Mouse (Mus musculus) olfactory bulb, adult 2 months (tissue): ENCODE data around the gene Tcf19. TPM values are rescaled to one million over a fixed set of nuclear protein-coding genes. Genes with fewer than 3 reads are reported as not detected.
"Not testable (repeated sequence)": the region's sequence is repeated elsewhere in the genome, so short reads cannot be mapped to it uniquely, and the experiment has no call there.

Source experiments
- H3K27ac ChIP-seq: fragments of 200-500 bp; 2 replicates; pipeline ENCODE4 v1.5.1; 2012; ENCODE audit warnings: low read depth, low read length; ENCODE audit not compliant: insufficient read depth
- H3K4me1 ChIP-seq: fragments of 200-500 bp; 2 replicates; pipeline ENCODE4 v1.6.1; 2012; ENCODE audit warnings: low read length; ENCODE audit not compliant: control insufficient read depth, insufficient read depth
- H3K4me3 ChIP-seq: fragments of 200-500 bp; 2 replicates; pipeline ENCODE4 v1.5.1; 2012; ENCODE audit warnings: mild to moderate bottlenecking, low read depth, low read length, moderate library complexity; ENCODE audit not compliant: insufficient read depth
- CTCF ChIP-seq: fragments of 200-500 bp; IDR thresholded peaks from 2 replicates; pipeline ENCODE4 v1.5.1; 2012; ENCODE audit warnings: low read depth, mild to moderate bottlenecking, low read length, moderate library complexity; ENCODE audit not compliant: insufficient read depth
- POLR2A ChIP-seq: fragments of 200-500 bp; IDR thresholded peaks from 2 replicates; pipeline ENCODE4 v1.6.1; 2012; ENCODE audit warnings: mild to moderate bottlenecking, low read depth, low read length, moderate library complexity; ENCODE audit not compliant: insufficient read depth
- WGBS: fragments of 180-500 bp; shearing (Covaris S2); methylation state at CpG from one replicate; pipeline ENCODE4 v1.1.7; 2018; 5-methylcytosine and 5-hydroxymethylcytosine counted together
- polyA plus RNA-seq: library from polyadenylated mRNA; stranded (reverse); fragments of >200 nt; gene quantifications from 2 replicates; pipeline ENCODE4 v1.2.4, GENCODE M21; 2012; ENCODE audit warnings: low replicate concordance; ENCODE audit not compliant: missing spikeins, insufficient read depth, insufficient read length

The Tcf19 gene
- polyA plus RNA-seq, 1 experiment: not detected

- TF ChIP-seq POLR2A (no peak), CTCF (no peak)
- Histone ChIP-seq H3K27ac (no peak overlapping the region), H3K4me3 (no peak overlapping the region), H3K4me1 (no peaks in the 10 kb centered on the region)
- WGBS: 75% methylated on average over 5 of the region's 5 CpGs
These were observed 13.9 kb downstream of the Tcf19 start for GRCm38 (mm10) chr17:35502762-35503161.

- Histone ChIP-seq H3K4me1 (no peaks in the 10 kb centered on the region), H3K27ac (no peak overlapping the region), H3K4me3 (no peak overlapping the region)
- WGBS: 30% methylated on average over 6 of the region's 6 CpGs
- TF ChIP-seq CTCF (no peak), POLR2A (no peak)
These were observed 14.4 kb downstream of the Tcf19 start for GRCm38 (mm10) chr17:35502226-35502625.

- 98% methylated on average over 7 of the region's 7 CpGs for WGBS
- no peaks in the 10 kb centered on the region for H3K4me1 ChIP-seq
- TF ChIP-seq CTCF: no peak
- no peak for TF ChIP-seq POLR2A
- no peak overlapping the region for H3K4me3 ChIP-seq
- no peak overlapping the region for H3K27ac ChIP-seq
These were observed 19.5 kb downstream of the Tcf19 start for GRCm38 (mm10) chr17:35497124-35497523.

- Histone ChIP-seq H3K4me3 (no peak overlapping the region), H3K4me1 (no peaks in the 10 kb centered on the region; the same call in 1 of the 2 replicates), H3K27ac (no peak overlapping the region)
- WGBS: 45% methylated on average over 5 of the region's 5 CpGs
- no peak for TF ChIP-seq POLR2A
- no peak for TF ChIP-seq CTCF
These were observed 26.3 kb downstream of the Tcf19 start for GRCm38 (mm10) chr17:35490320-35490719.

- TF ChIP-seq POLR2A: no peak
- TF ChIP-seq CTCF: no peak
- 96% methylated on average over 2 of the region's 2 CpGs for WGBS
- Histone ChIP-seq H3K27ac (no peak overlapping the region), H3K4me1 (no peaks in the 10 kb centered on the region; the same call in 1 of the 2 replicates), H3K4me3 (no peak overlapping the region)
These were observed 28.6 kb downstream of the Tcf19 start for GRCm38 (mm10) chr17:35488041-35488440.

- WGBS: 68% methylated on average over 10 of the region's 10 CpGs
- Histone ChIP-seq H3K27ac (no peak overlapping the region), H3K4me1 (no peaks in the 10 kb centered on the region; the same call in 1 of the 2 replicates), H3K4me3 (no peak overlapping the region)
- TF ChIP-seq CTCF (no peak), POLR2A (no peak)
These were observed 29.9 kb downstream of the Tcf19 start for GRCm38 (mm10) chr17:35486726-35487125.

GRCm38 (mm10) chr17:35485702-35486101, 30.9 kb downstream of the Tcf19 start:
- no peaks in the 10 kb centered on the region; the same call in 1 of the 2 replicates for H3K4me1 ChIP-seq
- H3K27ac ChIP-seq: no peak overlapping the region
- 54% methylated on average over 4 of the region's 4 CpGs for WGBS
- TF ChIP-seq CTCF (no peak), POLR2A (no peak)
- H3K4me3 ChIP-seq: no peak overlapping the region

GRCm38 (mm10) chr17:35484066-35484465, 32.6 kb downstream of the Tcf19 start:
- 2% methylated on average over 9 of the region's 9 CpGs for WGBS
- TF ChIP-seq CTCF: peak; percentile 76
- TF ChIP-seq POLR2A: no peak
- no peaks in the 10 kb centered on the region; the same call in 1 of the 2 replicates for H3K4me1 ChIP-seq

GRCm38 (mm10) chr17:35469842-35470751, 46.5 kb downstream of the Tcf19 start, which contains the start of gene H2-Q10:
Gene H2-Q10, plus strand, starts transcription at chr17:35470089.
- 1% methylated on average over 80 of the region's 80 CpGs for WGBS
- TF ChIP-seq POLR2A (no peak), CTCF (no peak)
- H3K4me1 ChIP-seq: peaks cover 10% of the 10 kb centered on the region; the same call in 1 of the 2 replicates
- peak within 1 kb of the TSS; percentile 15 for H3K4me3 ChIP-seq
- no peak within 1 kb of the TSS for H3K27ac ChIP-seq

More at GRCm38 (mm10) chr17:35484066-35484465, 32.6 kb downstream of the Tcf19 start:
- no peak overlapping the region for H3K27ac ChIP-seq
- H3K4me3 ChIP-seq: no peak overlapping the region

GRCm38 (mm10) chr17:35468936-35469335, 47.7 kb downstream of the Tcf19 start:
- H3K4me1 ChIP-seq, H3K27ac ChIP-seq, H3K4me3 ChIP-seq: not testable (repeated sequence)
- WGBS: 79% methylated on average over 3 of the region's 3 CpGs
